Comparison of ENCODE assay signal across 13 mouse cellular contexts in genomic region chr17:71206136-71206893, GRCm38 (mm10). TPM values are rescaled to one million over a fixed set of nuclear protein-coding genes. Genes with fewer than 3 reads are reported as not detected.
DNase-seq lines count a peak whose midpoint lies in the region; ATAC-seq and TF ChIP-seq lines count a peak whose summit lies in the region.
"Had no signal": no experiment of that assay in that cellular context is flagged by ENCODE, and none has a peak within 500 bp of the region (broad histone marks: within the 10 kb centered on the region; RNA-seq: fewer than 3 reads in every experiment).

No protein-coding gene starts in this region.

- H3K4me1 ChIP-seq in heart, embryonic 13.5 days, result peaks cover 53% of the 10 kb centered on the region
- H3K4me1 ChIP-seq in intestine, embryonic 16.5 days (ENCODE audit: control insufficient read depth, insufficient read depth, low read length), result peaks cover 21% of the 10 kb centered on the region
- H3K4me1 ChIP-seq in forebrain, embryonic 12.5 days, result peaks cover 8% of the 10 kb centered on the region
- H3K4me1 ChIP-seq: midbrain, embryonic 12.5 days had no signal

- WGBS in heart, embryonic 13.5 days, result 47% methylated on average over 12 of the region's 12 CpGs
- 28% methylated on average over 12 of the region's 12 CpGs for WGBS in intestine, embryonic 16.5 days
- WGBS in forebrain, embryonic 12.5 days, result 85% methylated on average over 12 of the region's 12 CpGs

- no peak for DNase-seq in heart, adult 9 months (ENCODE audit: low spot score in 2 of 2)
- no peak for DNase-seq in Patski (ENCODE audit: low read depth, low spot score)
- DNase-seq in embryo, embryonic 9.5 days (ENCODE audit: extremely low spot score), result no peak
- DNase-seq in right cerebral cortex, postnatal 25 days, result no peak
- DNase-seq: cerebellum, adult 8-10 months; embryo, embryonic 11 days; spleen, adult 18-20 months had no signal

- H3K36me3 ChIP-seq in heart, embryonic 13.5 days, result peaks cover 10% of the 10 kb centered on the region; the same call in 1 of the 2 replicates
- no peaks in the 10 kb centered on the region for H3K36me3 ChIP-seq in intestine, embryonic 16.5 days (ENCODE audit: control insufficient read depth, insufficient read depth, low read length)
- H3K36me3 ChIP-seq in forebrain, embryonic 12.5 days (replicated peaks), result no peaks in the 10 kb centered on the region
- H3K36me3 ChIP-seq: midbrain, embryonic 12.5 days had no signal

- CTCF ChIA-PET in Patski (lab: Charles Lee), result interaction anchor here (1.1 kb wide), 1 partner anchor 9 kb away, joined by 3 read pairs; no protein-coding TSS in a partner anchor

- no peak overlapping the region for H3K27ac ChIP-seq in heart, embryonic 13.5 days (replicated peaks)
- no peak overlapping the region for H3K27ac ChIP-seq in intestine, embryonic 16.5 days (ENCODE audit: low read length)
- no peak overlapping the region for H3K27ac ChIP-seq in forebrain, embryonic 12.5 days
- H3K27ac ChIP-seq: midbrain, embryonic 12.5 days had no signal

- peak overlapping the region; percentile 58; the same call in 1 of the 2 replicates for H3K9ac ChIP-seq in heart, embryonic 13.5 days
- no peak overlapping the region for H3K9ac ChIP-seq in intestine, embryonic 16.5 days (ENCODE audit: low read depth, low read length)
- no peak overlapping the region for H3K9ac ChIP-seq in forebrain, embryonic 12.5 days
- H3K9ac ChIP-seq: midbrain, embryonic 12.5 days had no signal

- H3K9me3 ChIP-seq in heart, embryonic 13.5 days, result peaks cover 6% of the 10 kb centered on the region; the same call in 1 of the 2 replicates
- no peaks in the 10 kb centered on the region for H3K9me3 ChIP-seq in intestine, embryonic 16.5 days (ENCODE audit: control insufficient read depth, low read length)
- H3K9me3 ChIP-seq in forebrain, embryonic 12.5 days, result 0 out of 2 replicates have a peak, but pooled peaks cover 4% of the 10 kb centered on the region
- H3K9me3 ChIP-seq: midbrain, embryonic 12.5 days had no signal

- in situ Hi-C loops in Patski (cut with MboI; ENCODE audit: low pct_unique_long_range_greater_than_20kb), result no loop called here

- no peak for ATAC-seq in heart, embryonic 13.5 days (ENCODE audit: extremely low read depth, insufficient number of reproducible peaks, low FRiP score, low TSS enrichment)
- peak; percentile 24 for ATAC-seq in Patski
- ATAC-seq in intestine, embryonic 16.5 days, result peak; percentile 32; the same call in 1 of the 2 replicates
- 0 out of 2 replicates have a peak, but pooled peaks have one; percentile 18 for ATAC-seq in megakaryocyte progenitor cell, adult 5-6 weeks (replicated peaks; ENCODE audit: poor library complexity)
- ATAC-seq in forebrain, embryonic 12.5 days (ENCODE audit: low FRiP score), result no peak
- ATAC-seq: activated CD4-positive, CD25-positive, alpha-beta regulatory T cell, adult 4 months had no signal

- TF ChIP-seq CTCF in Patski (IDR thresholded peaks at IDR 0.05), result no peak

- peak overlapping the region; percentile 35; the same call in 1 of the 2 replicates for H3K4me2 ChIP-seq in heart, embryonic 13.5 days
- no peak overlapping the region for H3K4me2 ChIP-seq in intestine, embryonic 16.5 days (ENCODE audit: low read depth, low read length)
- H3K4me2 ChIP-seq in forebrain, embryonic 12.5 days, result no peak overlapping the region
- H3K4me2 ChIP-seq: midbrain, embryonic 12.5 days had no signal

- no peak overlapping the region; the same call in 1 of the 2 replicates for H3K4me3 ChIP-seq in heart, embryonic 13.5 days
- H3K4me3 ChIP-seq in intestine, embryonic 16.5 days (ENCODE audit: low read length), result no peak overlapping the region
- no peak overlapping the region for H3K4me3 ChIP-seq in forebrain, embryonic 12.5 days (replicated peaks)
- H3K4me3 ChIP-seq: midbrain, embryonic 12.5 days had no signal

- H3K27me3 ChIP-seq in heart, embryonic 13.5 days (replicated peaks), result no peaks in the 10 kb centered on the region
- H3K27me3 ChIP-seq in Patski, result no peaks in the 10 kb centered on the region
- H3K27me3 ChIP-seq in intestine, embryonic 16.5 days (replicated peaks; ENCODE audit: control insufficient read depth, insufficient read depth, low read length), result no peaks in the 10 kb centered on the region
- H3K27me3 ChIP-seq in forebrain, embryonic 12.5 days, result no peaks in the 10 kb centered on the region
- H3K27me3 ChIP-seq: midbrain, embryonic 12.5 days had no signal

- POLR2A ChIA-PET in Patski (lab: Charles Lee), result no interaction called here

RNA-seq across cellular contexts. Expression of gene Lpin2, which starts 24.0 kb away (rescaled TPM):
- 17.1 TPM in 2 replicates for polyA plus RNA-seq in heart, embryonic 13.5 days (2015; fragmentation: Nextera tagmentation; extraction: Ambion mirVana)
- polyA plus RNA-seq in Patski (2021), result 39.0 TPM
- 19.2 and 22.7 TPM in 2 replicates for polyA plus RNA-seq in intestine, embryonic 16.5 days (2015; fragmentation: Nextera tagmentation; extraction: Ambion mirVana)
- 18.9 and 26.4 TPM in 2 replicates for total RNA-seq in megakaryocyte progenitor cell, adult 5-6 weeks (2015)
- total RNA-seq in megakaryocyte progenitor cell, adult 5-6 weeks (2017), result 26.1 and 47.3 TPM in 2 replicates
- 41.5 and 45.3 TPM in 2 replicates for polyA plus RNA-seq in forebrain, embryonic 12.5 days (2016; fragmentation: Nextera tagmentation; extraction: Ambion mirVana)

Comparison
In these comparisons a context has a peak if more than half of its experiments do, and no peak if none do; other contexts are left out.
1. ATAC-seq: peak in Patski (single experiment), intestine, embryonic 16.5 days (single experiment) and megakaryocyte progenitor cell, adult 5-6 weeks (single experiment); none in heart, embryonic 13.5 days (single experiment) and forebrain, embryonic 12.5 days (single experiment).